Mouse (Mus musculus): Measurements from ENCODE around the gene Serpina3m. TPM values are rescaled to one million over a fixed set of nuclear protein-coding genes. Genes with fewer than 3 reads are reported as not detected.

Gene Serpina3m
- 3.7 TPM for polyA plus RNA-seq (2014; fragmentation: Illumina TruSeq; extraction: RNeasy Lipid Tissue Mini Kit (QIAGEN cat#74804); ENCODE audit: low read depth, low replicate concordance)

DNA sequence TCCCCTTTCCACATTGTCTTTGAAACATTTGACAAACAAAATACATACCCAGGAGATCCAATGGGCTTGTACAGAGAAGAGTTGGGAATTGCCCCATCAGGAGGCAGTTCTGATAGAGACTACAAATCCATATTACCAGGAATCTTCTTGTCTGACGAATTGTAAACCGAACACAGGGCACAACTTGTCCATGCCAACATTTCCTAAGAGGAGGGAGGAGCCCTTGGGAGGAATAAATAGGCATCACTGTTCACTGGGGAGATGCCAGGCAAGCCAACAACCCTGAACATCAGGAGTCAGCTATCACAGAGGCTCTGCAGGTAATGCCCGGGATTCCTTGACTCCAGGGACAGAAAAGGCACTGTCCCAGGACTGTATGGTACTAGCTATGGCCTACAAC lies at the start of gene Serpina3m, which contains the start of gene Serpina3k:
Gene Serpina3m, plus strand, starts transcription at position 261 of the 400 bp plus-strand sequence.
Gene Serpina3k, plus strand, starts transcription at position 261 of the 400 bp plus-strand sequence.

DNA sequence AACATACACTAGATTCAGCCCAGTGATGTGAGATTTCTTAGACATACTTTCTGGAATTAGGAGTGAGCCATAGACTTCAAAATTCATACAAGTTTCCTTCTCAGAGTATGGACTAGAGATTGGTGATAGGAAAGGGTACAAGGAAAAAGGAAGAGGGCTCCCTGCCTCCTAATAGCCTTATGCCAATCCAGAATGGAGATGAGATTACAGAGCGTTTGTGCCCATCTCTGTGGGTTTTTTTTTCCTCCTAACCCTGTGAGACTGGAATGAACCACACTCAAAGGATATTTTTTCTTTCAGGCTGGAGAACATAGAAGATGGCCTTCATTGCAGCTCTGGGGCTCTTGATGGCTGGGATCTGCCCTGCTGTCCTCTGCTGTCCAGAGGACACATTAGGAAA lies 24.0 kb upstream of the Serpina3m start, which contains the start of gene Serpina3j:
Gene Serpina3j, plus strand, starts transcription at position 301 of the 400 bp plus-strand sequence.

DNA sequence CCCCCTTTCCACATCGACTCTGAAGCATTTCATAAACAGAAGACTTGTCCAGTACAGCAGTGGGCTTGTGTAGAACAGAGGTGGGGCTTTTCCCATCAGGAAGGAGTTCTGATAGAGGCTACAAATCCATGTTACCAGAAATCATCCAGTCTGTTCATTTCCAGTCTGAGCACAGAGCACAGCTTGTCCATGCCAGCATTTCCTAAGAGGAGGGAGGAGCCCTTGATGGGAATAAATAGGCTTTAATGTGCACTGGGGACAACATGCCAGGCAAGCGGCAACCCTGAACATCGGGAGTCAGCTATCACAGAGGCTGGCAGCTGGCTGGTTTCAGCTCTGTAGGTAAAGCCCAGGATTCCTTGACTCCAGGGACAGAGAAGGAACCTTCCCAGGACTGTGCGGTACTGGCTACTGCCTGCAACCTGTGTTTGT lies 68.2 kb downstream of the Serpina3m start, which contains the start of gene Serpina3n:
Gene Serpina3n, plus strand, starts transcription at position 276 of the 432 bp plus-strand sequence.

Other genes with a start within 250 kb of the Serpina3m start
- gene Serpina5, start 237.4 kb upstream of the Serpina3m start, polyA plus RNA-seq (2014; fragmentation: Illumina TruSeq; extraction: RNeasy Lipid Tissue Mini Kit (QIAGEN cat#74804); ENCODE audit: low read depth, low replicate concordance), result 2.0 TPM
- 0.69 TPM for gene Serpina3a, start 225.8 kb upstream of the Serpina3m start, polyA plus RNA-seq (2014; fragmentation: Illumina TruSeq; extraction: RNeasy Lipid Tissue Mini Kit (QIAGEN cat#74804); ENCODE audit: low read depth, low replicate concordance)
- 2.8 TPM for gene Serpina3b, start 210.5 kb upstream of the Serpina3m start, polyA plus RNA-seq (2014; fragmentation: Illumina TruSeq; extraction: RNeasy Lipid Tissue Mini Kit (QIAGEN cat#74804); ENCODE audit: low read depth, low replicate concordance)
- gene Serpina3c, start 184.6 kb upstream of the Serpina3m start, polyA plus RNA-seq (2014; fragmentation: Illumina TruSeq; extraction: RNeasy Lipid Tissue Mini Kit (QIAGEN cat#74804); ENCODE audit: low read depth, low replicate concordance), result 69.9 TPM
- 0.61 TPM for gene Serpina3f, start 123.9 kb upstream of the Serpina3m start, polyA plus RNA-seq (2014; fragmentation: Illumina TruSeq; extraction: RNeasy Lipid Tissue Mini Kit (QIAGEN cat#74804); ENCODE audit: low read depth, low replicate concordance)
- 3.7 TPM for gene Serpina3g, start 102.2 kb upstream of the Serpina3m start, polyA plus RNA-seq (2014; fragmentation: Illumina TruSeq; extraction: RNeasy Lipid Tissue Mini Kit (QIAGEN cat#74804); ENCODE audit: low read depth, low replicate concordance)
- gene Serpina3i, start 75.4 kb upstream of the Serpina3m start, polyA plus RNA-seq (2014; fragmentation: Illumina TruSeq; extraction: RNeasy Lipid Tissue Mini Kit (QIAGEN cat#74804); ENCODE audit: low read depth, low replicate concordance), result 0.86 TPM
- 0.55 TPM for gene Serpina3j, start 23.9 kb upstream of the Serpina3m start, polyA plus RNA-seq (2014; fragmentation: Illumina TruSeq; extraction: RNeasy Lipid Tissue Mini Kit (QIAGEN cat#74804); ENCODE audit: low read depth, low replicate concordance)
- 4.6 TPM for gene Serpina3k, start within 50 bp of the Serpina3m start, polyA plus RNA-seq (2014; fragmentation: Illumina TruSeq; extraction: RNeasy Lipid Tissue Mini Kit (QIAGEN cat#74804); ENCODE audit: low read depth, low replicate concordance)
- 177 TPM for gene Serpina3n, start 68.2 kb downstream of the Serpina3m start, polyA plus RNA-seq (2014; fragmentation: Illumina TruSeq; extraction: RNeasy Lipid Tissue Mini Kit (QIAGEN cat#74804); ENCODE audit: low read depth, low replicate concordance)
- 0.25 TPM for gene Gsc, start 134.8 kb downstream of the Serpina3m start, polyA plus RNA-seq (2014; fragmentation: Illumina TruSeq; extraction: RNeasy Lipid Tissue Mini Kit (QIAGEN cat#74804); ENCODE audit: low read depth, low replicate concordance)